Mouse (Mus musculus): ENCODE measurements around the gene Rnf212b.
A peak's percentile ranks its signal among the peaks of the same experiment; 100 is the strongest.
"Not testable (repeated sequence)": the region's sequence is repeated elsewhere in the genome, so short reads cannot be mapped to it uniquely, and the experiment has no call there.

The Rnf212b gene

DNA sequence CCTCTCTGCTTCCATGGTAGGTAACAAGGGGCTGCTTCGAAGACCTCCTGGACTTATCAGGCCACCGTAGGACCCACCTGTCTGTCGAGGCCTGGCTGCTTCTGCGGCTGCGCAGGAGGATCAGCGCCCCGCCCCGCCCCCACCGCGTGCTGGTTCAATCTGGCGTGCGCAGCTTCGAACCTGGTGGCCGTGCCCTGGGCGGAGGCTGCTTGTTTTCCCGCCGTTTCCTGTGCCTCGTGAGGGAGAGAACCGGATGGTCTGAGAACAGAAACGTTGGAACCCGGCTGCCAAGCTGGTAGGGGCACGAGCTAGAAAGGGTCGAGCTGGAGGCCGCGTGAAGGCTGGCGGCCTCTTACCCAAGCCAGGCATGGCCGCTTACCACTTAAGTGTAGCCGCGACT, at the start of gene Rnf212b:
Rnf212b (plus strand) TSS at position 151 of the 400 bp plus-strand sequence.
- no peak for DNase-seq

DNA sequence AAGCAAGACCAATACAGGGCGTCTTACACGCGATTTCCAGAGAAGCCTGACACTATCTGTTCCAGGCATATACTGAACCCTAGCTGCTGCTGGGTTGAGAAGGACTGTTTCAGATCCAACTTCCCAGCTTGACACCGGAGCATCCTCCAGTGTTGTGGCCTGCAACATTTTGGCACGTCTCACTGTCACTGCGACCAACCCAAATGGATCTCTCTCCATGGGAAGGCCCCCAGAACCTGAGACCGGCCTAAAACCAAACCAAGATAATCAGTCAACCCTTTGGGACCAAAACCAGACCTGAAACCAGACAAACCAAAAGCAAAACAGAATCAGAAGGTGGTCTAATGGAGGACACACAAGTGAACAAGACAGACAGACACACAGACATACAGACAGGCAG, 47.0 kb upstream of the Rnf212b start:
- DNase-seq, result not testable (repeated sequence)

DNA sequence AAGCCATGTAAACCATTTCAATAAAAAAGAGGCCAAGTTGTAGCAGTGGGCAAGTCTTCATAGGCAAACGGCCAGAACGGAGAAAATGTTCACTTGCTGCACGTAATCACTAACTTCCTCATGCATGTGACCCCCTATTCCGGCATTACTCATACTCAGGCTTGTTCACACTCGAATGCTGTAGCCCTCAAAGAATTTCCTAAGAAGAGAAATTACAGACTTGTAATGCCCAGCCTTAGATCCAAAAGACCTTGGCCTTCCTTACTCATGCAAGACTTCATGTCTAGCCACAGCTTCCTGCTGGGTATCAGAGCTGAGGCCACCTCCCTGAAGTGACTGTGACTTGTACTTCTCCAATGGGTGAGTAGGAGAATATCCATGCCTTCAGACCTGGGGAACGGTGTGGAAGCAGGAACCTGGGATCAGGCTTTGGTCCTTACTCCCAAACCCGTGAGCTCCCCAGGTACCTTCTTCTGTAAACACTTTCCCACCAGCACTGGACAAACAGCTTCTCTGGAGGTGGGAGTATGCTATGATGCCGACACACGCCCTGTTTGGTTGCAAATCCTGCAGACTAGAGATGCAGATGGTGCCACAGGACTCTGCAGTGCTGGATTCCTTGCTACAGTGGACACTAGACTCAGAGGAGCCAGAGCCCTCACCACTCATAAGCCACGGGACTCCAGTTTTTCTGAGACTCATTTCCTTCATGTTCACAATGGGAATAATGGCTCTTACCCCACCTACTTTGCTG, 45.5 kb upstream of the Rnf212b start:
- DNase-seq, result no peak

DNA sequence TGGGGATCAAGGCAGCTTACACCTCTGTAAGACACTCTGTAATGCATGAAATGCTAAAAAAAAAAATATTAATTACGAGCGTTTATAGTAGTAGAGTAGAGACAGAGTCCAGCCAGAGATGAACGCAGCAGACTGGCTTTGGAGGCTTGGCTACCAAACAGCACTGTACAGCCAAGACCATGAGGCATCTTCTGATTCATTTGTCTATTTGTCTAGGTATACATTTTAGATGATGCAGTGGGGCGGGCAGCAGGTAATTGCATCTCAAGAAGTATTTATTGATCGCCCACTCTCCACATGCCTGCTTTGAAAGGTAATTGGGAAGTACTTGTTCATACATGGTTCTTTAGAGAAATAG, 44.9 kb upstream of the Rnf212b start:
- DNase-seq, result no peak

DNA sequence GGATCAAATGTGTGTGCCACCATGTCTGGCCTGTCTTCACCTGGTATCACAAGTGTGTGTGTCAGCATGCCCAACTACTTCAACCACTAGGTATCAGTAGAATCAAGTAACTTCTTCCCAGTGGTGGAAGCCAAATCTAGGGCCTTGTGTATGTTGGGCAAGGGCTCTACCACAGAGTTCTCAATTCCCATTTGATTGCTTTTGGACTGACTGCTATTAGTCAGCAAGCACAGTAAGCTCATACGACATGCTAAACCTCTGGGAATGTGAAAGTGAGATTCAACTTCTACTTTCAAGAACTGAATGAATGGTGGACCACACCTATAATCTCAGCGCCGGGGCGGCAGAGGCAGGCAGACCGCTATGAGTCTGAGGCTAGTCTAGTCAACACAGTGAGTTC, 43.6 kb upstream of the Rnf212b start:
- DNase-seq, result no peak

DNA sequence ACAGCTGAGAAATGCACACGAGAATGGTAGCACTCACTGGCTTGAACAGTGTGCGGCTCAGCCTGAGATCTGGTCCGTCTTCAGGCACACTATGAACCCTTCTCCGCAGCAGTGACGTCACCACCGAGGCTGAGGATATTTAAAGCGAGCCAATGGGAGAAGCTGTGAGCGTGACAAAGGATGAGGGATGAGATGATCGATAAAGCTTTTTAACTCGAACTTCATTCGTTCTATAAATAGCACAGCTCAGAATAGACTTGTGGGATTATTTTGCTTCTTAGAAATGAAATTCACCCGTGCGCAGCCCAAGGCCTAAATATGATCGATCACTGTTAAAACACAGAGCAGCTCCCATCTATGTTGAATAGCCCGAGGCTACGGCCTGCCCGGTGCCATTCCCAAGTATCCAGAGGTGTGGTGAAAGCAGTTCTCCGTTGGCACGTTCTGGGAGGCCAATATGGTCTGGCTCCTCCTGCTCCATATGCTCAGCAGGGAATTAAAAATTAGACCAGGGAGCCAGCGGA, 41.5 kb upstream of the Rnf212b start:
- DNase-seq, result no peak

DNA sequence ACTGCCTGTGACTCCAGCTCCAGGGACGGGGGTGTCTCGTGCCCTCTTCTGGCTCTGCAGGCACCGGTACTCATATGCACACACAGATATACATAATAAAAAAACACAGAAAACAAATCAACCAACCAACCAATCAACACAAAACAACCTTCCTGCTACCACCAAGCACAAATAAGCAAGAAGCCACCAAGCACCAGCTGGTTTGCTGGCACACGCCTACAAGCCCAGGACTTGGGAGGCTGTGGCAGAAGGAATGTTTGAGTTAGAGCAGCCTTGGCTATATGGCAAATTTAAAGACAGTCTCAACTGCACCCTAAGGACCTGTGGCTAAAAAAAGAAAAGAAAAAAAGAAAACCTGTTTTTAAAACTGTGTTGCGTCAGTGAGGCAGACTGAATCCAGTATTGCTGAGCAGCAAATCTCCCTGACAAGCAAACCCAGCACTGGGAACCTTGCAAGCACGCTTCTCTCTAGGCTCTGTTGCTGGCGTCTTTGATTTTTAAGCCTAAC, 38.4 kb upstream of the Rnf212b start:
- no peak for DNase-seq

DNA sequence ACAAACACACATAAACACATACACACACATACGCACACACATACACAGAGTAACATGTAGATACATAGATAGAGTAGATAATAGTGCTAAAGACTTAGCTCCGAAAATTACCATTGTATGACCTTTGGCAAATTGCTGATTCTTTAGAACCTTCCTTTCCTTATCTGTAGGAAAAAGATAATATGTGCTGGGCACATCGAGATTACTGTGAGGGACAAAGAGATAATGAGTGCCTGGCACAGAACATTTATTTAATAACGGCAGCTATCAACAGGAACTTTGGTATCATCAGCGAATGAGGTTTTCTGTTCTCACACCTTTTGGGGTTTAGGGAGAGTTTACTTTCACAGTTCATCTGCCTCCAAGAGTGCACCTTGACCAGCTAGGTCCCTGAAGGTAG, 37.2 kb upstream of the Rnf212b start:
- no peak for DNase-seq

DNA sequence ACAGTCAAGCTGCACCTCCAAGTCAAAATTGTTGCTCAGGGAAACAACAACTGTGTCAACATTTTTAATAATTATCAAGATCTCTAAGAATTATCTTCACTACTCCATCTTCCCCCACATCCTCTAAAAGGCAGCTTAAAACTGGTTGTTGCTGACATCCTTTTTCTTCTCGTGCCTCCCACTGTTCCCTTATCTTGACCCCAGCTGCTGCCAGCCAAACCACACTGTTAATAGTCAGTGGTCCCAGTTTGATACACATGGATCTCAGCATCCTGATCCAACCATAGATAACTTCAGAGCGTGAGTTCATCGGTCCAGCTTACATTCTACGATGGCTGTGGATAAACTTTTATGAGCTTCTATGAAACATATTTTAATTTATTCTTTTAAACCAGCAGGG, 36.0 kb upstream of the Rnf212b start:
- DNase-seq, result no peak

DNA sequence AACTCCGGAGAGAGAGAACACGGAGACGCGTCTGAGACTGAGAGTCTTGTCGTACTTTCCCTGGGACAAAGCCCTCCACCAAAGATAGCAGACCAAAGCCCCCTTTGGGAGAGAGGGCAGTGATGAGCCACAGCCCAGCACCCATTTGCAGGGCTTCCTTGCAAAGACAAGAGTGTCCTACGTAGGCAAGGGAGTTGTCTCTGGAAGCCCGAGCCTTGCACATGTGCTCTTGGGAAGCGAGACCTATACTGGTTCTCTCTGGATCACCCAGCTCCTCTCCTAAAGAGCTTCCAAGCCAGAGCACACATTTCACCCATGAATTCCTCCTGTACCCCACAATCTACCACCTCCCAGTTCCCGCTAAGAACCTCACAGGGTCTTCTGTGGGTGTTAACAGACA, 33.9 kb upstream of the Rnf212b start:
- no peak for DNase-seq

DNA sequence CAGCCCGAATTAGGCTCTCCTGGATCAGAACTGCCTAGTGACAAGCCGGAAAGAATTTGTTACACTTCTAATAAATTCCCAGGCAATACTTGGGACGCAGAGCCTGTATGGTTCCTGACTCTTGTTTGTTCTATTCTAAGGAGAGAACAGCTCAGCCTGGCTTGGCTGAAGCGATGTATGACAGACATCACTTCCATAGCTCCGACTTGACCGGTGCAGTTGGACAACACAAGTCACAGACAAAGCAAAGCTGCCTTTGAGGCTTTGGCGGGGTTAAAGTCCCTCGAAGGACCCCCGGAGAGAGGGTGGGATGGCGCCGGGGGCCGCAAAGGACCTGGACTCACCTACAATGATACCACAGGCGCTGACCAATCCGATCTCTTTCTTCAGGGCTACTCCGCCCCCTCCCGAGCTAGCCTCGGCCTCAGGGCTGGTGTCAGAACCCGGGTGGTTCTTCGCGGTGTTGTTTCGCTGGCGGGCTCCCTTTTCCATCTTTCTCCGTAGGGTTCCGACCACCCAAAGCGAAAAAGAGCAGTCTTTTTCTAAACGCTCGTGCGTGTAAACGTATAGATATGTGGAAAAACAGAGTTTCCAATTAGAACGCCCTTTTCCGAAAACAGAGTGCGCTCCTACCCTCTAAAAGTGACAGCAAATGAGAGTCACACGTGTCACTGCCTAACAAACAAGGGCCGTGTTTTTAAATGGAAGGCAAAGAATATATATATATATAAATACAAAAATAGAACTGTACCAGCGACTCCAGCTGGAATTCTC, 32.9 kb upstream of the Rnf212b start:
- DNase-seq, result peak; percentile 80

DNA sequence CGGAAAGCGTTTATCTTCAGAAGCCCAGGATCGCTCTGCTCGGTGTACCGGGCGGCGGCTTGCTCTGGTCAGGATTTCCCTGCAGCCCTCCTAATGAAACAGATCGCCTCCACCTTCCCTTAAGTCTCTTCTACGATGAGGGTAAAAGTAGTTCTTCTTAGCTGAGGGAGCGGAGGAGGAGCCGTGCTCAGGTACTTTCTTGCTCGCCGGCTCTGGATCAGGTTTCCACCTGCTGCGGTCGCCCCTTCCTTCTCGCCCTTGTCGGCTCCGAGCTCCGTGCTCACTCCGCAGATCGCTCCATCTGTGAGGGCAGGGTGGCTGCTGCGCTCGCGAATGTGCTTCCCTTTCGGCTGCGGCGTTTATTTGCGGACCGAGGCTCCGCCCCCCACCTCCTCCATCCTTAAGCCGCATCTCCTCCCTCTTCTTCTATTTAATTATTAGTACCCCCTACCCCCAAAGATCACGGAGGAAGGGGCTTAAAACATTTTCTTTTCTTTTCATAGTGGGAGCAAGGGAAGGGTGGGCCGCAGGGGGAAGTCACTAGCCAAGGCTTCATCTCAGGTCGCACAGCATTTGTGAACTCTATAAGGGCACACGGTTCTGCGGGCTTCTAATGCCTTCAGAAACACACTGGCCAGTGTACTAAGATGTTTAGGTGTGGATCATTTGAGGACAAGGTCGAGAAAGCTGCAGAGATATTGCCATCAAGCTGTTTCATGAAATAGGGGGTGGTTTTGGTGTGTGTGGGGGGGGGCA, 32.2 kb upstream of the Rnf212b start, which contains the start of gene Slc7a8:
Slc7a8 (minus strand) TSS at position 337 of the 756 bp plus-strand sequence.
- peak; percentile 82 for DNase-seq

DNA sequence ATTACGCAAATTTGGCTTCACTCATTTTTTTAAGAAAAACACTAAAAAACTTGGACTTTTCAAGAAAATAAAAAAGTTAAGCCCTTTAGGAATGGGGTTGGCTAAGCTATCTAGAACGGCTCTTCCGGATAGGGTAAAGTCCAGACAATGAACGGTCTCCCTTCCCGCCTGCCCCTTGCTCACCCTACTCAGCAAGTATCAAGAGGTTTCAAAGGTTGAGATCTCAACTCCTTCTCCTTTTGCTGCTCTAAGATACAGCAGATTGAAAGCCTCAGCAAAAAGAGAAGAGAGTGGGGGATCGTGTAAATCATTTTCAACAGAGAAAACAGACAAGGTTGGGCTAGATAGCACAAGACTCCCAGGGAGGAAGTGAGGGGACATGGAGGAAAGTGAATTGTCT, 31.0 kb upstream of the Rnf212b start:
- DNase-seq, result peak; percentile 48

DNA sequence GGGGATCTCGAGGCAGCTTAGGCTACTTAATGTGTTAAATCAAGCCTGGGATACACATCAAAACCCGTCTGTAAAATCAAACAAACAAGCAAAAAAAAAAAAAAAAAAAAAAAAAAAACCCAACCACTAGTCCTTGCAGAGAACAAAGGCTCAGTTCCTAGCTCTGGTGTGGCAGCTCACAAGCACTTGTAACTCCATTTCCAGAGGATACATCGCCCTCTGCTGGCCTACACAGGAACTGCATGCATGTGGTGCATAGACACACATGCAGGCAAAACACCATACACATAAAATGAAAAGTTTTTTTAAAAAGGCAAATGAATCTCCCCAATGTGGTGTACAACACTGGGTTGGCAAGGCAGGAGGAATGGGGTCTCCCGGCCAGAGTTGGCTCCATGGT, 28.0 kb upstream of the Rnf212b start:
- DNase-seq, result peak; percentile 73

DNA sequence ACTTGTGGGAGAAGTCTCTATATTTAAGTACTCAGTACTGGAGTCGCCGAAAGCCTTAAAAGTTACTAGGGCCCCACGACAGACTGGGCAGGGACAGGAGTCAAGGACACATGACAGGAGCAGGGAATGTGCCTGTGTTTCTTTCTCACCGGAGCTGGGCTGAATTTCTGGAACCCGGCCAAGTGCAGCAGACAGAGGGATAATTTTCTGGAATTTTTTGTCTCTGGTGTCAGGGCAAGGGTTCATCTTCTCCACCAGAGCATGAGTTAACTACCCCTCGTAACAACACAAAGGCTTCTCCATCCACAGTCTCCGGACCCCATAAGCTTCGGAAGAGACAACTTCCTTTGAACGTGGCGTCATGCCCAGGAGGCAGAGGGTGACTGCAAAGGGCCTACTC, 27.5 kb upstream of the Rnf212b start:
- DNase-seq, result peak; percentile 77

DNA sequence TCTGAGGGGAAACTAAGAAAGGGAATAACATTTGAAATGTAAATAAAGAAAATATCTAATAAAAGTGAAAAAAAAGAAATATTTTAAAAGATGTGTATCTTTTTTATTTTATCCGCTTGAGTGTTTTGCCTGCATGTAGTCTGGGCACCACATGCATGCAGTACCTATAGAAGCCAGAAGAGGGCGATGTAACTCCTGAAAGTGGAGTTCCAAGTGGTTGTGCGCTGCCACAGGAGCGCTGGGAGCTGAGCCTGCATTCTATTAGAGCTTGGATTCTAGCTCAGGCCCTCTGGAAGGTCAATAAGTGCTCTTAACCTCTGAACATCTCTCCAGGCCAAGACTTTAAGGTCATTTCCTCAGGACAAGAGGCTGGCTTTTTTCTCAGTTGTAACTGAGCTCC, 26.7 kb upstream of the Rnf212b start:
- DNase-seq, result no peak

DNA sequence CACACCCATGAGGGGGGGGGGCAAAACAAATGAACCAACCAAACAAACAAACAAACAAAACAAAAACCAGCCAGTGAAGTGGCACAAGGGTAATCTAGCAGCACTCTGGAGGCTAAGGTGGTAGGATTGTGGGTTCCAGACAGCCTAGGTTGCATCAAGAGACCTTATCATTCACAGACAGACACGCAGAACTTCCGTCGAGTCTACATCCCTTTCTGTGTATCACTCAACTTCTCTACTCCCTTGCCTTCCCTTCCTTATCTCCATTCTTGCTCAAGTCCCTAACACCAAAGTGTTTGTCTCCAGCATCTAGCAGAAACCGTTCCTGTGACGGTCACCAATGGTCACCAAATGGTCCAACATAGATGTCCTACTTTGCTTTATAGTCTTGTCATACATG, 25.7 kb upstream of the Rnf212b start:
- no peak for DNase-seq

DNA sequence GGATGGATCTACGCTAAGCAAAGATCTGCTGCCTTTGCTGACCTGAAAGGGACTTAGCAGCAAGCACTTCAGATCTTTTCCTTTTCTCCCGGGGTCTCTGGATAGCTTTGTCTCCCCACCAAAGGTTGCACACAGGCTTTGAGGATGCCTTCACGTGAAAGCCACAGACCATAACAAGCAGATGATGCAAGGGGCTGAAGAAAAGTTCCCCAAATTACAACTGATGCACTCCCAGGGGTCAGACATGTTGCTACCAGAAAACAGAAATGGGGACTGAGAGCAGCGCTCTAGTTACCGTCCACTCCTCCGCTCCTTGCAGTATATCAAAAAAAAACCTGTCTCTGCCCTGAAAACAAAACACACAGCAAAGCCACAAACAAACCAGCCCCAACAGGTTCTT, 21.8 kb upstream of the Rnf212b start:
- DNase-seq, result no peak

DNA sequence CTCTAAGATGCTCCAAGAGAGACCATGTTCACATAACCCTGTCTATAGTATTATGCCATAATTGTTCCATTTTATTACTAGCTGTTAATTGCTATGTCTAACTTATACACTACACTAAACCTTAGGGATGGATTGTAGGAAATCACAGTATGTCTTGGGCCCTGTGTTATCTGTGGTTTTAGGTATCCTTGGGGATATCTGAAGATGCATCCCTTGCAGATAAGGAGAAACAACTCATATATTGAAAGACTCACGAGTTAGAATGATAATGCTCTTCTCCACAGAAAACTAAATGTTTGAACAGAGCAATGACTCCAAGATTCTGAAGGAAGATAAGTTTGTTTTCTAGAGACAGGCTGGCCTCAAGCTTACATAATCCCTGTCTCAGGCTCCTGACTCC, 20.6 kb upstream of the Rnf212b start:
- DNase-seq, result no peak

DNA sequence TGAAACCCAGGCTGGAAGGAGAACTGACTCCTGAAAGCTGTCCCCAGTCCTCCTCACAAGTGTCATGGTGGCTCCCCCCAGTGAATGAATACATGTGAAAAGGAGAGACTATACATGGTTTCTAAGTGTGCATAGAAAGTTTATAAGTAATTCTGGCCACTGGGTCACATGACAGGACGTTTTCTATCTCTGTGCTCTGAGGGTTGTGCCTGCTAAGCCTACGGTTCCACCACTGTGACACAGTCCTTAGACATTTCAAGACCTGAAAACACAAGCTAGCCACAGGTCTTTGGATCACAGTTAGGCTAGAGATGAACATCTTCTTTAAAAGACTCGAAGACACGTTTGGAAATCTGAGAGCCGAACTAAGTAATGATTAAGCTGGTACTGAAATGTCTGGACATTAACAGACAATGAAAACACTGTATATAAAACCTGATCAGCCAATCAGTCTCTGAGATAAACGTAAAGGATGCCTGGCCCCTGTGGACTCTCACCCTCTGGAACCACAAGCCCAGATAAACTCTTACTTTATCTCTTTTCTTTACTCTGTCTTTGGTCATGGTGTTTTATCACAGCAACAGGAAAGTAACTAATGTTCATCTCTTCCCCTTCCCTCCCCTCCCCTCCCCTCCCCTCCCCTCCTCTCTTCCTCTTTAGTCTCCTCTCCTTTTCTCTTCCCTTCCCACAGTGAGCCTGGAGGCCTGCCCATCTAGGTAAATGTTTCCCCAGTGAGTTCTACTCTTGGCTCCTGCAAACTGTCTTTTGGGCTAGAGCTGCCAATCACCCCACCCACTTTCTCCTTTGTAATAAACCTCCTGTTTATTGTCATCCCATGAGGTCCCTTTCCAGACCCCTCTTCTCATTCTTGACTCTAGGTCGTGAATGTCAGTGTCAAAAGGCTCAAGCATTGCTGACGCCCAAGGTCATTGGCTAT, 19.8 kb upstream of the Rnf212b start:
- no peak for DNase-seq

DNA sequence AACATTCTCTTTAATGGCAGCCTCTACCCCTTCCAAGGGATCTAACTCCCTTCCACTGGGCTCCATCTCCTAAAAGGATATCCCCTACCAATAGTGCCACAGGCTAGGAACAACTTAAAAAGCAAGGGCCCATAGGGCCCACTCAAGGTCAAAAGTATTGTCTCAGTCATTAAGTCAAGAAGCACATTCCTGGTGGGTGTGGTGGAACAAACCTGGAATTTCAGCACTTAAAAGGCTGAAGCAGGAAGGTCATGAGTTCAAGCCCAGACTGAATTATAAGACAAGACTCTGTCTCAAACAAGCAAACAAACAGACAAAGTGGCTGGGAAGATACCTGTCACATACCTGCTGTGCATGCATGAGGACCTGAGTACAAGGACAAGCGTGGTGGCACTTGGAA, 18.0 kb upstream of the Rnf212b start:
- DNase-seq, result no peak

DNA sequence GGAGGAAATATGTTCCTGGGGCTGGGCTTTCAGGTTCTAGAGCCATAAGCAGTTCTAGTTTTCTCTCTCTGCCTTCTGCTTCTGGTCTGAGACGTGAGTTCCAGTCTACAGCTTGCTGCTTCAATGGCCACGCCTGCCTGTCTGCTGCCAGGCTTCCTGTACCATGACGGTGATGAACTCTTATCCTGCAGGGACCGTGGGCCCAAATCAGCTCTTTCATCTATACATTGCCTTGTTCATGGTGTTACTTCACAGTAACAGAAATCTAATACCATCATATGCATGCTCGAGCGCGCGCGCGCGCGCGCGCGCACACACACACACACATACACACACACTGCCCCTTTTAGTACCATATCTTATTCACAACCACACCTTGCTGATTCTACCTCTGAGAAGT, 17.2 kb upstream of the Rnf212b start:
- no peak for DNase-seq

Measured in kidney, postnatal 14 days (tissue).